Comparison of ENCODE assay signal across 28 mouse cellular contexts in genomic region chr3:41170566-41170965, GRCm38 (mm10).
DNase-seq lines count a peak whose midpoint lies in the region; ATAC-seq and TF ChIP-seq lines count a peak whose summit lies in the region.
"Had no signal": no experiment of that assay in that cellular context is flagged by ENCODE, and none has a peak within 500 bp of the region (broad histone marks: within the 10 kb centered on the region; RNA-seq: fewer than 3 reads in every experiment).

No protein-coding gene starts in this region.

- WGBS in heart, adult 2 months: 71% methylated on average over 6 of the region's 6 CpGs
- 74% methylated on average over 6 of the region's 6 CpGs for WGBS in liver, embryonic 11.5 days
- 81% methylated on average over 6 of the region's 6 CpGs for WGBS in limb, embryonic 10.5 days
- 72% methylated on average over 6 of the region's 6 CpGs for WGBS in liver, embryonic 15.5 days (ENCODE audit: insufficient replicate concordance)

- no peak overlapping the region for H3K4me3 ChIP-seq in heart, adult 2 months
- H3K4me3 ChIP-seq in liver, embryonic 11.5 days (ENCODE audit: low read depth, low read length): no peak overlapping the region
- H3K4me3 ChIP-seq in limb, embryonic 10.5 days: no peak overlapping the region
- H3K4me3 ChIP-seq in liver, embryonic 15.5 days (replicated peaks): no peak overlapping the region
- H3K4me3 ChIP-seq: embryonic facial prominence, embryonic 10.5 days; embryonic facial prominence, embryonic 15.5 days; forebrain, embryonic 15.5 days; heart, embryonic 15.5 days; kidney, embryonic 15.5 days; limb, embryonic 13.5 days; midbrain, embryonic 10.5 days; midbrain, embryonic 15.5 days; stomach, embryonic 15.5 days had no signal

- TF ChIP-seq CTCF in heart, adult 2 months (IDR thresholded peaks at IDR 0.05): no peak

- no peaks in the 10 kb centered on the region for H3K79me2 ChIP-seq in heart, adult 2 months (replicated peaks; ENCODE audit: control insufficient read depth, insufficient read depth, low read length)

- no peak for TF ChIP-seq EP300 in heart, adult 2 months (IDR thresholded peaks at IDR 0.05; ENCODE audit: insufficient read depth, low read depth, low read length)

- H3K9me3 ChIP-seq in liver, embryonic 11.5 days (ENCODE audit: control insufficient read depth, low read length): no peaks in the 10 kb centered on the region
- H3K9me3 ChIP-seq in limb, embryonic 10.5 days (replicated peaks): no peaks in the 10 kb centered on the region
- no peaks in the 10 kb centered on the region for H3K9me3 ChIP-seq in liver, embryonic 15.5 days (replicated peaks)
- H3K9me3 ChIP-seq: embryonic facial prominence, embryonic 10.5 days; embryonic facial prominence, embryonic 15.5 days; forebrain, embryonic 15.5 days; kidney, embryonic 15.5 days; midbrain, embryonic 10.5 days; midbrain, embryonic 15.5 days; stomach, embryonic 15.5 days had no signal

- H3K36me3 ChIP-seq in heart, adult 2 months (ENCODE audit: control insufficient read depth, insufficient read depth, low read length): no peaks in the 10 kb centered on the region
- no peaks in the 10 kb centered on the region for H3K36me3 ChIP-seq in liver, embryonic 11.5 days (ENCODE audit: control insufficient read depth, insufficient read depth, low read length)
- H3K36me3 ChIP-seq in limb, embryonic 10.5 days: no peaks in the 10 kb centered on the region
- H3K36me3 ChIP-seq in liver, embryonic 15.5 days (replicated peaks): no peaks in the 10 kb centered on the region
- H3K36me3 ChIP-seq: embryonic facial prominence, embryonic 10.5 days; embryonic facial prominence, embryonic 15.5 days; forebrain, embryonic 15.5 days; heart, embryonic 15.5 days; kidney, embryonic 15.5 days; limb, embryonic 13.5 days; midbrain, embryonic 10.5 days; midbrain, embryonic 15.5 days; stomach, embryonic 15.5 days had no signal

- H3K27me3 ChIP-seq in heart, adult 2 months (ENCODE audit: control insufficient read depth, insufficient read depth, low read length): no peaks in the 10 kb centered on the region
- H3K27me3 ChIP-seq in liver, embryonic 11.5 days (replicated peaks; ENCODE audit: control insufficient read depth, insufficient read depth, low read length): no peaks in the 10 kb centered on the region
- no peaks in the 10 kb centered on the region for H3K27me3 ChIP-seq in limb, embryonic 10.5 days (ENCODE audit: low read depth, poor library complexity, severe bottlenecking)
- no peaks in the 10 kb centered on the region for H3K27me3 ChIP-seq in liver, embryonic 15.5 days
- H3K27me3 ChIP-seq: embryonic facial prominence, embryonic 15.5 days; forebrain, embryonic 15.5 days; heart, embryonic 15.5 days; kidney, embryonic 15.5 days; limb, embryonic 13.5 days; midbrain, embryonic 15.5 days; stomach, embryonic 15.5 days had no signal

- no peak overlapping the region for H3K4me2 ChIP-seq in liver, embryonic 11.5 days
- H3K4me2 ChIP-seq in liver, embryonic 15.5 days: no peak overlapping the region
- H3K4me2 ChIP-seq: embryonic facial prominence, embryonic 15.5 days; forebrain, embryonic 15.5 days; heart, embryonic 15.5 days; hindbrain, embryonic 14.5 days; kidney, embryonic 15.5 days; limb, embryonic 13.5 days; midbrain, embryonic 15.5 days; stomach, embryonic 15.5 days had no signal

- intact Hi-C loops in heart, adult 2 months (cut with DNase I): no loop called here

- TF ChIP-seq POLR2A in heart, adult 2 months (IDR thresholded peaks at IDR 0.05; ENCODE audit: insufficient read depth, low read depth, low read length): no peak

- H3K9ac ChIP-seq in heart, adult 2 months (ENCODE audit: low read depth, low read length): no peak overlapping the region
- no peak overlapping the region for H3K9ac ChIP-seq in liver, embryonic 11.5 days (ENCODE audit: low read depth, low read length)
- H3K9ac ChIP-seq in liver, embryonic 15.5 days: no peak overlapping the region
- H3K9ac ChIP-seq: embryonic facial prominence, embryonic 15.5 days; forebrain, embryonic 15.5 days; heart, embryonic 15.5 days; hindbrain, embryonic 14.5 days; kidney, embryonic 15.5 days; limb, embryonic 13.5 days; midbrain, embryonic 15.5 days; stomach, embryonic 15.5 days had no signal

- ATAC-seq in liver, embryonic 11.5 days (replicated peaks; ENCODE audit: low FRiP score): no peak
- ATAC-seq in liver, embryonic 15.5 days (ENCODE audit: insufficient read depth): no peak
- ATAC-seq: forebrain, embryonic 15.5 days; midbrain, embryonic 15.5 days had no signal

- peaks cover 2% of the 10 kb centered on the region; the same call in 1 of the 2 replicates for H3K4me1 ChIP-seq in heart, adult 2 months (ENCODE audit: control insufficient read depth, insufficient read depth, low read length)
- peaks cover 8% of the 10 kb centered on the region for H3K4me1 ChIP-seq in liver, embryonic 11.5 days (replicated peaks; ENCODE audit: control insufficient read depth, insufficient read depth, low read length)
- H3K4me1 ChIP-seq in limb, embryonic 10.5 days: peaks cover 10% of the 10 kb centered on the region
- peaks cover 64% of the 10 kb centered on the region for H3K4me1 ChIP-seq in liver, embryonic 15.5 days (replicated peaks)
- H3K4me1 ChIP-seq: embryonic facial prominence, embryonic 10.5 days; embryonic facial prominence, embryonic 15.5 days; forebrain, embryonic 15.5 days; midbrain, embryonic 10.5 days; midbrain, embryonic 15.5 days; stomach, embryonic 15.5 days had no signal

- H3K27ac ChIP-seq in heart, adult 2 months: no peak overlapping the region
- peak overlapping the region; percentile 86; the same call in 1 of the 2 replicates for H3K27ac ChIP-seq in liver, embryonic 11.5 days (ENCODE audit: low read depth, low read length)
- H3K27ac ChIP-seq in limb, embryonic 10.5 days: no peak overlapping the region
- H3K27ac ChIP-seq in liver, embryonic 15.5 days (replicated peaks): peak overlapping the region; percentile 98
- H3K27ac ChIP-seq: embryonic facial prominence, embryonic 10.5 days; embryonic facial prominence, embryonic 15.5 days; forebrain, embryonic 15.5 days; hindbrain, embryonic 14.5 days; kidney, embryonic 15.5 days; limb, embryonic 13.5 days; midbrain, embryonic 10.5 days; midbrain, embryonic 15.5 days; stomach, embryonic 15.5 days had no signal

- peak; percentile 73 for DNase-seq in heart, adult 11 months
- no peak for DNase-seq in heart, adult 2 months
- peak; percentile 22 for DNase-seq in liver, embryonic 11.5 days (ENCODE audit: low spot score)
- no peak for DNase-seq in liver
- peak; percentile 4 for DNase-seq in limb, embryonic 10.5 days (ENCODE audit: low spot score)
- DNase-seq in testis, postnatal 10 days (ENCODE audit: low spot score): no peak
- DNase-seq in urinary bladder, adult 2 months (ENCODE audit: low spot score): no peak
- DNase-seq: adrenal gland, postnatal 25 days; cerebellum, adult 18-20 months; cerebellum, postnatal 10 days; gastrocnemius, postnatal 25 days; heart, adult 18-20 months; kidney, adult 18-20 months; kidney, postnatal 25 days; lung, adult 2 months; lung, postnatal 14 days; thymus, postnatal 36 days had no signal

Comparison
In these comparisons a context has a peak if more than half of its experiments do, and no peak if none do; other contexts are left out.
1. DNase-seq: peak in heart, adult 11 months (single experiment), liver, embryonic 11.5 days (single experiment) and limb, embryonic 10.5 days (single experiment); none in heart, adult 2 months (0 of 2), liver (single experiment), testis, postnatal 10 days (single experiment) and urinary bladder, adult 2 months (single experiment).
2. H3K27ac ChIP-seq: peak in liver, embryonic 11.5 days (single experiment) and liver, embryonic 15.5 days (single experiment); none in heart, adult 2 months (single experiment) and limb, embryonic 10.5 days (single experiment).